Mouse (Mus musculus): ENCODE data around the gene Olfr146.

Olfr146 gene

DNA sequence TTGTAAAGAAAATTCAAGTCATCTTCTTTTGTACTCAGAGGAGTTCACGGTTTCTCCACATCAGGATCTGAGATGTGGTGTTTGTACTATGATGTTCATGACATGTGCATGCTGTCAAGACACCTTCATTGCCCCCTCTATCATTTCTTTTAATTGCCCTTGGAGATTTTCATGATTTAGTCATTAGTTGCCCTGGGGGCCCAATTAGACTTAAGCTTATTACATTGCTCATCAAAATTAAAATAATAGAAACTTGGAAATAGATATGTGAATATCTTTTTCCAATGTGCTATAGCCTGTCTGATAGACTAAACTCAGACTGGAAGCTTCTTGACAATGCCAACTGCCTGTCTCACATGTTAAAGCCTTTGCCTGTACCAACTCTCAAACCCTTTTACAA, at the start of gene Olfr146:
Gene Olfr146 (minus strand): TSS at position 101 of the 400 bp plus-strand sequence.
- no peak for DNase-seq (ENCODE audit: low spot score)

DNA sequence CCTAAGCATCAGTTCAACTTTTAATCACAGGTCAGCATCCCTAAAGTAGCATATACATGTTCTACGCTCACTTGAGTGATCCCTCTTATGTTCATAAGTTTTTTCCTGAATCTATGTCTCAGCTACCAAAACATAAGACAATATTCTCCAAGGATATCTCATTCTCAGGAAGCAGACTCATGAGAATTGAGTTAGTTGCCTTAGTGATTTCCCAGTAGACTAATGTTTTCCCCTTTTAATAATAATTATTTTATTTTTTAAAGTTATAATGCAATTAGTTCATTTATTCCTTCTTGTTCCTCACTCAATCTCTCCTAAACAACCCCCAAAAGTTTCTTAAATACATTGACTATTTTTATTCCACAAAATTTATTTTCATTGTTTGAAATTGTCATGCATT, 41.7 kb upstream of the Olfr146 start, which contains the start of gene Olfr937:
Gene Olfr937 (minus strand): TSS at position 101 of the 400 bp plus-strand sequence.
- DNase-seq (ENCODE audit: low spot score), result no peak

DNA sequence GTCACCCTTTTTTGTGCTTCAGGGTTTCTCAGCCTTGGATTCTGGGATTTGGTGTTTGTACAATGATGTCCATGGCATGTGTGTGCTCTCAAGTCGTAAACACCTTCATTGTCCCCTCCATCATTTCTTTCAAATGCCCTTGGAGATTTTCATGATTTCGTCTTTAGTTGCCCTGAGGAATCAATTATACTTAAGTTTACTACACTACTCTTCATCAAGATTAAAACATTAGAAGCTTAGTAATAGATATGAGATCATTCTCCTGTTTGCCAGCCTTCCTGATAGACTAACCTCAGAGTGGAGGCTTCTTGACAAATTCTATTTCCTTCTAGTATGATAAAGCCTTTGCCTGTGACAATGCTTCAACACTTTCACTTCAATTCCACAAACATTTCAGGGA, 23.6 kb downstream of the Olfr146 start, which contains the start of gene Olfr935:
Gene Olfr935 (minus strand): TSS at position 101 of the 400 bp plus-strand sequence.
- no peak for DNase-seq (ENCODE audit: low spot score)

DNA sequence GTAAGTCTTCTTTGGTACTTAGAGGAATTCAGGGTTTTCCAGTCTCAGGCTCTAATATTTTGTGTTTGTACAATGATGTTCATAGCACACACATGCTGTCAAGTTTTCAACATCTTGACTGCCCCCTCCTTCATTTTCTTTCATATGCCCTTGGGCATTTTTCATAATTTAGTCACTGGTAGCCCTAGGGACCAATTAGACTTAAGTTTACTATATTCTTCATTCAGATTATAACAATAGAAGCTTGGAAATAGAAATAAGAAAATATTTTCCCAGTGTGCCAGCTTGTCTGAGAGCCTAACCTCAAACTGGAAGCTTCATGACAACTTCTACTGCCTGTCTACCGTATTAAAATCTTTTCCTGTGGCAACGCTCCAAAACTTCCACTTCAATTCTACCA, 35.0 kb downstream of the Olfr146 start, which contains the start of gene Olfr934:
Gene Olfr934 (minus strand): TSS at position 101 of the 400 bp plus-strand sequence.
- no peak for DNase-seq (ENCODE audit: low spot score)

DNA sequence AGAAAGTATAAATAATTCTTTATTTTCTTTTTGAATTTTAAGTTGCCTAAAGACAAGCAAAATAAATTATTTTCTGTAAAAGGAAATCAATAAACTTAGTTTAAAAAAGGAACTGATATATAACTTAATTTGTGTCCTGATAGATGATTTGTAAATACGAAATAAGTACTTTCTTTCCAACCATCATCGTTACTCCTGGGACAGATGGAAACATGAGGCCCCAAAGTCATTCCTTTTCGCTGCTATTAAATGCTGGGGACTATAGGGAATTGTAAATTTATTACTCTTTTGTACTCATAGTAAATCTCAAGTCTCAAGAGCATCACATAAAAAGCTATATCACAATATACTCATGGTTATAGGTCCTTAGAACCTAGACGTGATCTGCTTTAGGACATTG, 51.2 kb downstream of the Olfr146 start, which contains the start of gene Olfr933:
Gene Olfr933 (plus strand): TSS at position 301 of the 400 bp plus-strand sequence.
- DNase-seq (ENCODE audit: low spot score), result no peak
